Mouse (Mus musculus) spleen, postnatal 14 days (tissue): Measurements from ENCODE around the gene Scd1.
A peak's percentile ranks its signal among the peaks of the same experiment; 100 is the strongest.

ENCODE experiments used
- DNase-seq, 2 experiments: peaks; one replicate each; pipeline ENCODE4 v3.0.0; 2021 to 2022; ENCODE audit warnings: low spot score in 2 of 2

The Scd1 gene

DNA sequence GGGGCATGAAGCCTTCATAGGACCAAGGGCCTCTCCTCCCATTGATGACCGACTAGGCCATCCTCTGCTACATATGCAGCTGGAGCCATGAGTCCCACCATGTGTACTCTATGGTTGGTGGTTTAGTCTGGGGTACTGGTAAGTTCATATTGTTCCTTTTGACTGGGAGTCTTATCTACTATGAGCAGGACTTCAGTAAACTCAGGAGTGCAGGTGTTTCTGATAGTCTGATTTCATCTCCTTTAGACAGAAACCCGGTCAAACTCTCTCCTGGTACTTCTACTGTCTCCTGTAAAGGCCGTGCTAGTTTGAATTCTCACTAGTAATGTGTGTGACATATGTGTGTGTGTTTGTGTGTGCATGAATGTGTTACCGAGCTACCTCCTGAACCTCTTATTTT lies 41.9 kb downstream of the Scd1 start:
- DNase-seq, result no peak

GRCm38 (mm10) chr19:44364029-44364428 lies 43.6 kb downstream of the Scd1 start:
- no peak for DNase-seq

DNA sequence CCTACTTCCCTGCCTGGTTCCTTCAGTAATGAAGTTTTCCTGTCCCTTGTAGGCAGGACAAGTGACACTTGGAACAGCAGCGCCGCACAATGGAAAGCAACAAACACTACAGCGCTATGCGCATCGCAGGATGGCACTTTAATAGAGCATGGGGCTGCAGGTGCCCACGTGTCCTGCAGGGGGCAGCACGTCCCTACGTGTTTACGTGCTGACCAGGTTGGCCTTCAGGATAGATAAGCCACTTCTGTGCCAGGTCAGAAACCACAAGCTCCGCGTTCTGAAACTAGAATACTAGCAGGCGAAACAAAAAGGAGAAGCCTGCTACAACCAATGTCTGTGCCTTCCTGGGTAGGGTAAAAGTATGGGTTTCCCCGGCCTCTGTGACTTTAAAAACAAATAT lies 44.1 kb downstream of the Scd1 start:
- DNase-seq, result peak; percentile 60 to 84

GRCm38 (mm10) chr19:44358700-44359099 lies 49.0 kb downstream of the Scd1 start:
- no peak for DNase-seq

- peak in 1 of 2 experiments; percentile 16 for DNase-seq
These were observed 55.9 kb downstream of the Scd1 start for GRCm38 (mm10) chr19:44351756-44352155.

- no peak for DNase-seq
These were observed 58.0 kb downstream of the Scd1 start for GRCm38 (mm10) chr19:44349689-44350088.
